8 mouse cellular contexts compared by ENCODE assay signal in genomic region chr13:21718381-21719080, GRCm38 (mm10). TPM values are rescaled to one million over a fixed set of nuclear protein-coding genes. Genes with fewer than 3 reads are reported as not detected.
A peak's percentile ranks its signal among the peaks of the same experiment; 100 is the strongest.
DNase-seq lines count a peak whose midpoint lies in the region; ATAC-seq and TF ChIP-seq lines count a peak whose summit lies in the region.

No protein-coding gene starts in this region.

- peaks cover 8% of the 10 kb centered on the region for H3K4me1 ChIP-seq in lung, embryonic 14.5 days (ENCODE audit: insufficient read depth)
- H3K4me1 ChIP-seq in intestine, embryonic 14.5 days (replicated peaks; ENCODE audit: control insufficient read depth, insufficient read depth, low read length): peaks cover 31% of the 10 kb centered on the region
- H3K4me1 ChIP-seq in neural tube, embryonic 12.5 days: peaks cover 22% of the 10 kb centered on the region
- H3K4me1 ChIP-seq in lung, adult 2 months (ENCODE audit: control insufficient read depth, insufficient read depth, low read length): peaks cover 20% of the 10 kb centered on the region

- DNase-seq in lung, embryonic 14.5 days: peak; percentile 57
- DNase-seq in lung, postnatal 36 days: no peak
- DNase-seq in embryo, embryonic 11.5 days (ENCODE audit: low read depth, low spot score): peak; percentile 24
- peak; percentile 63 for DNase-seq in intestine, embryonic 14.5 days (ENCODE audit: low spot score)
- no peak for DNase-seq in adrenal gland, adult 8-10 months
- no peak for DNase-seq in lung, adult 2 months
- DNase-seq in right cerebral cortex, adult 2 months (ENCODE audit: low spot score in 2 of 2): no peak

- H3K27ac ChIP-seq in lung, embryonic 14.5 days (ENCODE audit: low read depth): peak overlapping the region; percentile 96
- peak overlapping the region; percentile 87 for H3K27ac ChIP-seq in intestine, embryonic 14.5 days (ENCODE audit: low read depth)
- no peak overlapping the region for H3K27ac ChIP-seq in neural tube, embryonic 12.5 days

- WGBS in lung, embryonic 14.5 days: 46% methylated on average over 4 of the region's 4 CpGs
- 60% methylated on average over 4 of the region's 4 CpGs for WGBS in intestine, embryonic 14.5 days
- 58% methylated on average over 4 of the region's 4 CpGs for WGBS in neural tube, embryonic 12.5 days
- 77% methylated on average over 4 of the region's 4 CpGs for WGBS in lung, adult 2 months

- no peak for TF ChIP-seq POLR2A in lung, adult 2 months (IDR thresholded peaks at IDR 0.05; ENCODE audit: borderline replicate concordance, extremely low read depth, low read depth, low read length)

- H3K4me3 ChIP-seq in lung, embryonic 14.5 days (ENCODE audit: low read depth, low read length): peak overlapping the region; percentile 47
- peak overlapping the region; percentile 38 for H3K4me3 ChIP-seq in intestine, embryonic 14.5 days (ENCODE audit: low read depth, low read length)
- peak overlapping the region; percentile 44 for H3K4me3 ChIP-seq in neural tube, embryonic 12.5 days
- no peak overlapping the region for H3K4me3 ChIP-seq in lung, adult 2 months (replicated peaks; ENCODE audit: extremely low read depth, low read depth, low read length)

- peak overlapping the region; percentile 83 for H3K4me2 ChIP-seq in lung, embryonic 14.5 days
- H3K4me2 ChIP-seq in intestine, embryonic 14.5 days (ENCODE audit: low read length): peak overlapping the region; percentile 78
- H3K4me2 ChIP-seq in neural tube, embryonic 12.5 days (replicated peaks): peak overlapping the region; percentile 72

- H3K36me3 ChIP-seq in lung, embryonic 14.5 days (ENCODE audit: insufficient read depth): no peaks in the 10 kb centered on the region
- no peaks in the 10 kb centered on the region for H3K36me3 ChIP-seq in intestine, embryonic 14.5 days (ENCODE audit: control insufficient read depth, insufficient read depth, low read length)
- H3K36me3 ChIP-seq in neural tube, embryonic 12.5 days: no peaks in the 10 kb centered on the region

- TF ChIP-seq CTCF in lung, embryonic 14.5 days (IDR thresholded peaks at IDR 0.05; ENCODE audit: low read depth): no peak
- TF ChIP-seq CTCF in lung, adult 2 months (IDR thresholded peaks at IDR 0.05; ENCODE audit: insufficient read depth, low read length): no peak

- H3K27me3 ChIP-seq in lung, embryonic 14.5 days (ENCODE audit: insufficient read depth, low read length): no peaks in the 10 kb centered on the region
- no peaks in the 10 kb centered on the region for H3K27me3 ChIP-seq in intestine, embryonic 14.5 days (replicated peaks; ENCODE audit: control insufficient read depth, insufficient read depth, low read length)
- no peaks in the 10 kb centered on the region for H3K27me3 ChIP-seq in neural tube, embryonic 12.5 days (replicated peaks)

- ATAC-seq in lung, embryonic 14.5 days (ENCODE audit: insufficient read depth): no peak
- no peak for ATAC-seq in intestine, embryonic 14.5 days (replicated peaks; ENCODE audit: low FRiP score, low TSS enrichment, low read depth)
- no peak for ATAC-seq in neural tube, embryonic 12.5 days (ENCODE audit: low FRiP score, low read depth)

- H3K9me3 ChIP-seq in lung, embryonic 14.5 days (ENCODE audit: low read depth, low read length): no peaks in the 10 kb centered on the region
- H3K9me3 ChIP-seq in intestine, embryonic 14.5 days (ENCODE audit: control insufficient read depth, low read length): no peaks in the 10 kb centered on the region
- no peaks in the 10 kb centered on the region for H3K9me3 ChIP-seq in neural tube, embryonic 12.5 days

- H3K9ac ChIP-seq in lung, embryonic 14.5 days: peak overlapping the region; percentile 80
- H3K9ac ChIP-seq in intestine, embryonic 14.5 days (ENCODE audit: low read length): peak overlapping the region; percentile 86
- H3K9ac ChIP-seq in neural tube, embryonic 12.5 days: peak overlapping the region; percentile 70

RNA-seq across cellular contexts. Expression of gene Hist1h3h, which starts 1.1 kb away (rescaled TPM):
- polyA plus RNA-seq in lung, embryonic 14.5 days (2014; fragmentation: Nextera tagmentation; extraction: Ambion mirVana): 13.9 and 23.8 TPM in 2 replicates
- polyA plus RNA-seq in intestine, embryonic 14.5 days (2014; fragmentation: Nextera tagmentation; extraction: Ambion mirVana): 7.7 and 18.4 TPM in 2 replicates
- 14.0 and 17.0 TPM in 2 replicates for polyA plus RNA-seq in neural tube, embryonic 12.5 days (2016; fragmentation: Nextera tagmentation; extraction: Ambion mirVana)
- 10 to 100 TPM; 23.6 to 39.6 (median 35.8) TPM for total RNA-seq in adrenal gland, adult 8-10 months (2022)
- polyA plus RNA-seq in lung, adult 2 months (2012; rRNA removed): 8.2 and 8.6 TPM in 2 replicates

RNA-seq across cellular contexts. Expression of gene Hist1h2ai, which starts 2.3 kb away (rescaled TPM):
- polyA plus RNA-seq in lung, embryonic 14.5 days (2014; fragmentation: Nextera tagmentation; extraction: Ambion mirVana): 40.4 and 42.9 TPM in 2 replicates
- polyA plus RNA-seq in intestine, embryonic 14.5 days (2014; fragmentation: Nextera tagmentation; extraction: Ambion mirVana): 26.2 and 47.7 TPM in 2 replicates
- polyA plus RNA-seq in neural tube, embryonic 12.5 days (2016; fragmentation: Nextera tagmentation; extraction: Ambion mirVana): 16.2 and 34.8 TPM in 2 replicates
- 1 to 10 TPM; 2.1 to 9.9 (median 7.2) TPM for total RNA-seq in adrenal gland, adult 8-10 months (2022)
- 5.8 and 6.7 TPM in 2 replicates for polyA plus RNA-seq in lung, adult 2 months (2012; rRNA removed)

RNA-seq across cellular contexts. Expression of gene Hist1h2bl, which starts 2.6 kb away (rescaled TPM):
- 3.8 and 6.9 TPM in 2 replicates for polyA plus RNA-seq in lung, embryonic 14.5 days (2014; fragmentation: Nextera tagmentation; extraction: Ambion mirVana)
- 3.5 and 4.9 TPM in 2 replicates for polyA plus RNA-seq in intestine, embryonic 14.5 days (2014; fragmentation: Nextera tagmentation; extraction: Ambion mirVana)
- polyA plus RNA-seq in neural tube, embryonic 12.5 days (2016; fragmentation: Nextera tagmentation; extraction: Ambion mirVana): 1.6 and 1.7 TPM in 2 replicates
- 10 to 100 TPM; 19.0 to 38.1 (median 29.8) TPM for total RNA-seq in adrenal gland, adult 8-10 months (2022)
- 0.72 and 1.6 TPM in 2 replicates for polyA plus RNA-seq in lung, adult 2 months (2012; rRNA removed)

RNA-seq across cellular contexts. Expression of gene Hist1h2bm, which starts 3.3 kb away (rescaled TPM):
- polyA plus RNA-seq in lung, embryonic 14.5 days (2014; fragmentation: Nextera tagmentation; extraction: Ambion mirVana): 4.9 and 8.0 TPM in 2 replicates
- polyA plus RNA-seq in intestine, embryonic 14.5 days (2014; fragmentation: Nextera tagmentation; extraction: Ambion mirVana): 4.0 and 5.3 TPM in 2 replicates
- 2.9 and 4.4 TPM in 2 replicates for polyA plus RNA-seq in neural tube, embryonic 12.5 days (2016; fragmentation: Nextera tagmentation; extraction: Ambion mirVana)
- 1 to 10 TPM; 3.7 to 7.9 (median 5.3) TPM for total RNA-seq in adrenal gland, adult 8-10 months (2022)
- 0.70 TPM in 1 of 2 replicates, not detected in the other for polyA plus RNA-seq in lung, adult 2 months (2012; rRNA removed)

RNA-seq across cellular contexts. Expression of gene Hist1h4j, which starts 16.3 kb away (rescaled TPM):
- polyA plus RNA-seq in lung, embryonic 14.5 days (2014; fragmentation: Nextera tagmentation; extraction: Ambion mirVana): 0.96 and 2.2 TPM in 2 replicates
- polyA plus RNA-seq in intestine, embryonic 14.5 days (2014; fragmentation: Nextera tagmentation; extraction: Ambion mirVana): 2.2 and 2.3 TPM in 2 replicates
- 0.87 and 1.6 TPM in 2 replicates for polyA plus RNA-seq in neural tube, embryonic 12.5 days (2016; fragmentation: Nextera tagmentation; extraction: Ambion mirVana)
- 10 to 100 TPM in 3 of 4 experiments, 1 to 10 TPM in 1; 7.2 to 11.3 (median 10.4) TPM for total RNA-seq in adrenal gland, adult 8-10 months (2022)
- polyA plus RNA-seq in lung, adult 2 months (2012; rRNA removed): 1.3 and 1.4 TPM in 2 replicates

Comparison
In these comparisons a context has a peak if more than half of its experiments do, and no peak if none do; other contexts are left out.
1. DNase-seq: peak in lung, embryonic 14.5 days (single experiment), embryo, embryonic 11.5 days (single experiment) and intestine, embryonic 14.5 days (single experiment); none in lung, postnatal 36 days (single experiment), adrenal gland, adult 8-10 months (single experiment), lung, adult 2 months (single experiment) and right cerebral cortex, adult 2 months (0 of 2).
2. Peak in every context shown above with its lines, with median percentiles within 50 percentile points of each other: H3K4me2 ChIP-seq and H3K9ac ChIP-seq.